Mouse (Mus musculus) stomach, embryonic 15.5 days (tissue): Measurements from ENCODE around the gene Meig1. TPM values are rescaled to one million over a fixed set of nuclear protein-coding genes. Genes with fewer than 3 reads are reported as not detected.

Experiments used
- ATAC-seq: fragments of 200-750 bp; cut with Nextera tagmentation; 2 replicates; pipeline ENCODE4 v1.8.0; 2017; ENCODE audit warnings: low read depth, moderate number of reproducible peaks, moderate TSS enrichment; ENCODE audit not compliant: insufficient read depth, low FRiP score
- H3K27ac ChIP-seq: fragments of 300-500 bp; sonication (generic); 2 replicates; pipeline ENCODE4 v1.5.1; 2015; ENCODE audit warnings: mild to moderate bottlenecking, inconsistent platforms
- H3K27me3 ChIP-seq: fragments of 300-500 bp; sonication (generic); replicated peaks from 2 replicates; pipeline ENCODE4 v1.6.1; 2015; ENCODE audit warnings: inconsistent platforms
- H3K36me3 ChIP-seq: fragments of 300-500 bp; sonication (generic); 2 replicates; pipeline ENCODE4 v1.6.1; 2015; ENCODE audit warnings: inconsistent platforms
- H3K4me1 ChIP-seq: fragments of 300-500 bp; sonication (generic); 2 replicates; pipeline ENCODE4 v1.6.1; 2015; ENCODE audit warnings: inconsistent platforms
- H3K4me2 ChIP-seq: fragments of 300-500 bp; sonication (generic); 2 replicates; pipeline ENCODE4 v1.6.1; 2015; ENCODE audit warnings: mild to moderate bottlenecking, inconsistent platforms
- H3K4me3 ChIP-seq: fragments of 300-500 bp; sonication (generic); replicated peaks from 2 replicates; pipeline ENCODE4 v1.5.1; 2015; ENCODE audit warnings: inconsistent platforms
- H3K9ac ChIP-seq: fragments of 300-500 bp; sonication (generic); 2 replicates; pipeline ENCODE4 v1.6.1; 2015; ENCODE audit warnings: inconsistent platforms
- H3K9me3 ChIP-seq: fragments of 300-500 bp; sonication (generic); 2 replicates; pipeline ENCODE4 v1.6.1; 2016; ENCODE audit warnings: inconsistent platforms
- WGBS: fragments of 180-500 bp; shearing (Covaris S2); methylation state at CpG from one replicate; pipeline ENCODE4 v1.1.7; 2015; 5-methylcytosine and 5-hydroxymethylcytosine counted together
- polyA plus RNA-seq: library from polyadenylated mRNA; unstranded; fragments of >200 nt; fragmentation: Nextera tagmentation; extraction: Ambion mirVana; gene quantifications from 2 replicates; pipeline ENCODE4 v1.2.1, GENCODE M21; 2015

Gene Meig1
- 0.39 and 0.62 TPM in 2 replicates for polyA plus RNA-seq

DNA sequence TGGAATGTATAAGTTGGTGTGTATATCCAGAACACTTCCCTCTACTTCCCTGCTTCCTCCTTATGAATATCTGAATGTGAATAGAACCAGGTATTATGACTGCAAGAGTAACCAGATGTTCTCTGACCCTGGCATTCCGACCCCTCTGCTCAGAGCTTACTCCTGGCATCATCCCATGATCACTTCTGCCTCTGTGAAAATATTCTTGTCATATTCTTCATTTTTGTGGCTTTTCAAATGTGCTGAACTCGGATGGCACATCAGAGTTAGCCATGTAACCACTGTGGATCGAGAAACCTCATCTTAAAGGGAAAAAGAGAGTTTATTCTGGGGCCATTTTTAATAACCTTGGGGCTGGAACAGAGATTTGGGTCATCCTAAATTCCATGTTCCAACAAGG, at the start of gene Meig1:
Gene Meig1, minus strand, starts transcription at position 101 of the 400 bp plus-strand sequence.
- Histone ChIP-seq H3K4me3 (no peak within 1 kb of the TSS), H3K36me3 (no peaks in the 10 kb centered on the region; the same call in 1 of the 2 replicates), H3K27me3 (no peaks in the 10 kb centered on the region), H3K9ac (no peak within 1 kb of the TSS), H3K9me3 (no peaks in the 10 kb centered on the region), H3K27ac (no peak within 1 kb of the TSS), H3K4me1 (0 out of 2 replicates have a peak, but pooled peaks cover 10% of the 10 kb centered on the region), H3K4me2 (peak within 1 kb of the TSS; percentile 94; the same call in 1 of the 2 replicates)
- WGBS: 73% methylated on average over 3 of the region's 3 CpGs
- no peak for ATAC-seq

DNA sequence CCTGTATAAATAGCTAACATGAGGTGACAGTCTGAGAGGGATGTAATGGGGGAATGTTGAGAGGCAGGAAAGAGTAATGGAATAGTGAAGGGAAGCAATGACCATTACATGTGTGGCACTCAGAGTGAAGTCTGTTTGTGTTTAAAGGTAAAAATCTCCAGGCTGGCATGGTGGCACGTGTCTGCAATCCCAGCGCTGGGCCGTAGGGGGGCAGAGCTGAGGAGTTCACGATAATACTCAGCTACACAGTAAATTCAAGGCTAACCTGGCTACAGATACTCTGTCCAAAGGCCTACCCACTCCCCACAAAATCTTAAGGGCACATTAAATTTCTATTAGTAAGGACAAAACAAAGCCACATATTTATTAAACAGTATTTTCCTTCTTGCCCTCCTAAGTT, 34.1 kb upstream of the Meig1 start:
- no peak overlapping the region for H3K4me2 ChIP-seq
- no peaks in the 10 kb centered on the region for H3K9me3 ChIP-seq
- 76% methylated on average over 4 of the region's 4 CpGs for WGBS
- H3K9ac ChIP-seq: no peak overlapping the region
- H3K36me3 ChIP-seq: 0 out of 2 replicates have a peak, but pooled peaks cover 11% of the 10 kb centered on the region
- H3K27me3 ChIP-seq: no peaks in the 10 kb centered on the region
- ATAC-seq: no peak
- H3K4me1 ChIP-seq: no peaks in the 10 kb centered on the region
- H3K4me3 ChIP-seq: no peak overlapping the region
- no peak overlapping the region for H3K27ac ChIP-seq

DNA sequence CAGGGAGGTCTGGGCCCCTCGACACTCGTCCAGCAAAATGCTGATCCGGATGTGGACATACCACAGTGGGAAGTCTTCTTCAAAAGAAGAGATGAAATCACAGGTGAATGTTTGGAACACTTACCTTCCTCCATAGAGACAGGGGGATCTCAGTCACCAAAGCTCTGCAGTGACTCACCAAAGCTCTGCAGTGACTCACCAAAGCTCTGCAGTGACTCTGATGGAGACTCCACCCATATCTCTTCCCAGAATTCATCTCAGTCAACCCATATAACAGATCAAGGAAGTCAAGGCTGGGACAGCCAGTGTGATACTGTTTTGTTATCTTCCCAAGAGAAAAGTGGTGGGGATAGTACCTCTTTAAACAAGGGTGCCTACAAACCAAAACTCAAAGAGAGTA, 30.6 kb upstream of the Meig1 start:
- Histone ChIP-seq H3K4me3 (no peak overlapping the region), H3K9me3 (no peaks in the 10 kb centered on the region), H3K27me3 (no peaks in the 10 kb centered on the region), H3K36me3 (0 out of 2 replicates have a peak, but pooled peaks cover 11% of the 10 kb centered on the region), H3K9ac (no peak overlapping the region), H3K4me2 (no peak overlapping the region), H3K27ac (no peak overlapping the region), H3K4me1 (no peaks in the 10 kb centered on the region)
- 93% methylated on average over 3 of the region's 3 CpGs for WGBS
- ATAC-seq: no peak

DNA sequence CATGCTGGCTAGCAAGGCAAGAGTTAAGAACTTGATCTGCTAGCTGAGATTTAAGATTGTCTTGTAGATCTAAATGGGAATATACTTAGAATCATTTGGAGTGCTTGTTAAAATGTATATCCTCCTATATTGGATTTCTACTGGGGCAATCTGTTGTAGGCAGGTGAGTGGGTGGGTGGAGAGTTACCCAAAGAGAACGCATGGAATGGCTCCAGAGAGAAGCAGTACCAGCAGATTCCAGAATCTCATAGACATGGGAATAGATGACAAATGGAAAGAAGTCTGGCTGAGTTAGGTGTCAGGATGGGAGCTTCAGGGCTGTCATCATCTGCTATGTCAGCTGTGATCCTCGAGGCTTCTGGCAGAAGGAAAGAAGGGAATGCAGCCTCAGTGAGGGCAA, 27.0 kb upstream of the Meig1 start:
- Histone ChIP-seq H3K36me3 (0 out of 2 replicates have a peak, but pooled peaks cover 5% of the 10 kb centered on the region), H3K9ac (no peak overlapping the region), H3K4me2 (no peak overlapping the region), H3K4me1 (no peaks in the 10 kb centered on the region), H3K27ac (no peak overlapping the region), H3K9me3 (no peaks in the 10 kb centered on the region), H3K27me3 (no peaks in the 10 kb centered on the region), H3K4me3 (no peak overlapping the region)
- no peak for ATAC-seq
- WGBS: 68% methylated on average over 2 of the region's 2 CpGs

DNA sequence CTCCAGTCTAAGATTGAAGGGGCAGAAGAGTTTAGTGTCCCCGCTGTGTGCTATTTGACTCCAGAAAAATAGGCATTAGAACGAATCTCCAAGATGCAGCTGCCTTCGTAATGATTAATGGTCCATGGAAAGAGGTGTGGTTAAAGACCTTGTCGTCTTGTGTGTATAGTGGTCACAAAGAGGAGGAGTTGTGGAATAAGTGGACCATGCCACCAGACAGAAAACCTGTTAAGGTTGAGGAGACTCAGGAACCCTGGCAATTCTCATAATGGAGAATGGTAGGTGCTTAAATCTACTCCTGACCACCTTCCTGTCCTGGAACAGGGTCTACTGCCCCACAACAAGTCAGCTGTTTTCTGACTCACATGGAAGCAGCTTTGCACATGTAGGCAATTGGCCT, 23.5 kb upstream of the Meig1 start:
- ATAC-seq: no peak

DNA sequence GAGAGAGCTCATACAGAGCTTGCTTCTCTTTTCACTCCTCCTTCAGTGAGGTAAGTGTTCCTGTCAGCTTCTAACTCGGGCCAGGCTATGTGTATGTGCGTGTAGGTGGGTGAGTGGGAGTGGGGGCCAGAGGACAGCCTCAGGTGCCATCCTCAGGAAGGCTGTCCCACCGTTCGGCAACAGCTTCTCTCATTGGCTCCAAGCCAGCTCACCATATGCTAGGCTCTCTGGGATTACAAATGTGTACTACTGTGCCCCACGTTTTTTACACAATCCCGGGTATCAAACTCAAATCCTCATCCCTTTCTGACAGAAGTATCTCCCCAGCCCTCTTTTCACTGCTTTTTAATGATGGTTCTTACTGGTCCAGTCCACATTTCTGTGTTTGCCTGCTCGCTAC, 21.8 kb upstream of the Meig1 start:
- ATAC-seq: no peak
- Histone ChIP-seq H3K27me3 (no peaks in the 10 kb centered on the region), H3K4me1 (no peaks in the 10 kb centered on the region), H3K9ac (no peak overlapping the region), H3K4me3 (no peak overlapping the region), H3K27ac (no peak overlapping the region), H3K36me3 (peaks cover 5% of the 10 kb centered on the region; the same call in 1 of the 2 replicates), H3K4me2 (no peak overlapping the region), H3K9me3 (no peaks in the 10 kb centered on the region)
- WGBS: 60% methylated on average over 7 of the region's 7 CpGs

More for the DNA sequence above, 23.5 kb upstream of the Meig1 start:
- Histone ChIP-seq H3K4me2 (no peak overlapping the region), H3K27ac (no peak overlapping the region), H3K36me3 (peaks cover 5% of the 10 kb centered on the region; the same call in 1 of the 2 replicates), H3K4me3 (no peak overlapping the region), H3K9me3 (no peaks in the 10 kb centered on the region), H3K27me3 (no peaks in the 10 kb centered on the region), H3K4me1 (no peaks in the 10 kb centered on the region), H3K9ac (no peak overlapping the region)
- 78% methylated on average over 4 of the region's 4 CpGs for WGBS

DNA sequence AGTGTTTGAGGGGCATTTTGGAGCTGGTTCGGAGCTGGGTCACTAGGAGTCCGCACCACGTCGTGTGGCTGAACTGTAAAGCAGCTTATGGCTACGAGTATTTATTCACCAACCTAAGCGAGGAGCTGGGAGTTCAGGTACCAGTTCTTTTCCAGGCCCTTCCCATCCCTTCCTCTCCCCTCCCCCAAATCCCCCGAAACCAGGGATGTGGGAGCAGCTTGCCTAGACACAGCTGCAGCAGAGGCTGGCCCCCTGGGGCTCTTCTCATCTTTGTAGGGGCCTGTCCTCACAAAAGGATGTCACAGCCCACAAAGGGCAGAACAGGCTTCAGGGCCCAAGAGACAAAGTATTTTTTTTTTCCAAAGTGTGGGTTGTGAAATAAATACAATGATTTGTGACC, 15.5 kb upstream of the Meig1 start:
- 64% methylated on average over 7 of the region's 7 CpGs for WGBS
- H3K4me2 ChIP-seq: no peak overlapping the region
- H3K36me3 ChIP-seq: peaks cover 5% of the 10 kb centered on the region; the same call in 1 of the 2 replicates
- H3K4me3 ChIP-seq: no peak overlapping the region
- H3K27me3 ChIP-seq: no peaks in the 10 kb centered on the region
- no peaks in the 10 kb centered on the region for H3K4me1 ChIP-seq
- ATAC-seq: no peak
- no peak overlapping the region for H3K9ac ChIP-seq
- no peak overlapping the region for H3K27ac ChIP-seq
- no peaks in the 10 kb centered on the region for H3K9me3 ChIP-seq

DNA sequence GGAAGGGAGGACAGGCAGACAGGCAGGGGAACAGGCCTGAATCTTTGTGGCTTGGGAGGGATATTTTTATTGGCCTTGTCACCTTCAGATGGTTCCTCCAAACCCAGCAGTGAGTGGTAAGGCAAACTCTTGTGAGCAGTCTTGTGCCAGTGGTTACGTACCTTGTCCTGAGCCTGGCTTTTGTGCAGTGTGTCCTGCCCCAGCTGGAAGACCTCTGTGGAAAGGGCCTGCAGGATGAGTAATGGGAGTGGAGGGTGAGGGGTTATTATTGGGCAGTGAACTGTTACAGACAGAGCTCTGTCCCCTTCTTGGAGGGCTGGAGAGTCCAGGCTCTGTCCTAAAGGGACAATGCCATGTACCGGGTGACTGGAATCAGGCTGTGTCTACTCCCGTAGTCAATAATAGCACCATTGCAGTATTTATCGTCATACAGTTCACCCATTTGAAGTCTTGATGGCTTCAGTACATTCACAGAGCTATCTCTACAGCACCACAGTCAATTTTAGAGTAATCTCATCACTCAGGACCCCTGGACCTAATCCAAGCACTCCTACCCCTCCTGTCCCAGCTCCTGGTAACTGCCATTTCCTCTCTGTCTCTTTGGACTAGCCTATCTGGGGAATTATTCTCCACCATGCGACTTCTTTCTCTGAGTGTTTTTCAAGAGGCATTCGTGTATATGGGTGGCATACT, 13.1 kb upstream of the Meig1 start:
- Histone ChIP-seq H3K4me1 (no peaks in the 10 kb centered on the region), H3K9me3 (no peaks in the 10 kb centered on the region), H3K4me2 (no peak overlapping the region), H3K36me3 (no peaks in the 10 kb centered on the region), H3K9ac (no peak overlapping the region), H3K4me3 (no peak overlapping the region), H3K27ac (no peak overlapping the region), H3K27me3 (no peaks in the 10 kb centered on the region)
- no peak for ATAC-seq
- 86% methylated on average over 6 of the region's 6 CpGs for WGBS

DNA sequence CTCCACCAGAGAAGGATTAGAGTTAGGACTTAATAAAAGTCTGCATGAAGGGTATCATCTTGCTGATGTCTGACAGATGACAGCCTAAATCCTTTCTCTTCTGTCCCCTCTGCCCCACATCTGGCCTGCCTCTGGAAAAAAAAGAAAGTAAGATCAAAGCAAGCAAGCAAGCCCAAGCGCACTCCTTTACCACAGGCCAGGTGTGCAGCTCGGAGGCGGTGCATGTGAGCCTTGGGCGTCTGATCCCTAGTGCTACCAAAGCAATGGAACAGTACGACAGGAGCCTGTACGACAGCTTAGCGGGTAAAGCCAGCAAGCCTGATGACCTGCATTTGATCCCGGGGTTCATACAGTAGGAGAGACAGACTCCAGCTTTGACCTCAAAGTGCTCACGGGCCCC, 8.5 kb upstream of the Meig1 start:
- H3K4me3 ChIP-seq: no peak overlapping the region
- H3K27me3 ChIP-seq: no peaks in the 10 kb centered on the region
- no peak for ATAC-seq
- 73% methylated on average over 9 of the region's 9 CpGs for WGBS
- H3K4me2 ChIP-seq: no peak overlapping the region
- H3K9me3 ChIP-seq: no peaks in the 10 kb centered on the region
- H3K4me1 ChIP-seq: no peaks in the 10 kb centered on the region
- no peak overlapping the region for H3K27ac ChIP-seq
- no peaks in the 10 kb centered on the region; the same call in 1 of the 2 replicates for H3K36me3 ChIP-seq
- H3K9ac ChIP-seq: no peak overlapping the region

DNA sequence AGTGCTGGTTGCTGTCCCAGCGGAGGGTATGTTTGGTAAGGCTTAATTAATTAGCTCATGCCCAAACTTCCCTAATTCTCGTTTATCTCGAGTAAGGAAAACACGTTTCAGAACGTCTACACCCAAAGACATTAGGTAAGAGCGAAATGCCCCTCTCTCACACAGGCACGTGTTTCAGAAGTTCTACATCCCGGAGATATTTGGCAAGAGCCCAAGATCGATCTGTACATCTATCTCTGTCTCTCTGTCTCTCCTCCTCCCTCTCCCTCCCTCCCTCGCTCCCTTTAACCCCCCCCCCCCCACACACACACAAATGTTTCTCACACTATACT, 2.1 kb upstream of the Meig1 start:
- Histone ChIP-seq H3K9me3 (no peaks in the 10 kb centered on the region), H3K36me3 (no peaks in the 10 kb centered on the region; the same call in 1 of the 2 replicates), H3K9ac (peak overlapping the region; percentile 37), H3K27ac (no peak overlapping the region), H3K4me2 (peak overlapping the region; percentile 94), H3K27me3 (no peaks in the 10 kb centered on the region), H3K4me3 (peak overlapping the region; percentile 73), H3K4me1 (0 out of 2 replicates have a peak, but pooled peaks cover 6% of the 10 kb centered on the region)
- no peak for ATAC-seq
- WGBS: 3% methylated on average over 10 of the region's 10 CpGs

DNA sequence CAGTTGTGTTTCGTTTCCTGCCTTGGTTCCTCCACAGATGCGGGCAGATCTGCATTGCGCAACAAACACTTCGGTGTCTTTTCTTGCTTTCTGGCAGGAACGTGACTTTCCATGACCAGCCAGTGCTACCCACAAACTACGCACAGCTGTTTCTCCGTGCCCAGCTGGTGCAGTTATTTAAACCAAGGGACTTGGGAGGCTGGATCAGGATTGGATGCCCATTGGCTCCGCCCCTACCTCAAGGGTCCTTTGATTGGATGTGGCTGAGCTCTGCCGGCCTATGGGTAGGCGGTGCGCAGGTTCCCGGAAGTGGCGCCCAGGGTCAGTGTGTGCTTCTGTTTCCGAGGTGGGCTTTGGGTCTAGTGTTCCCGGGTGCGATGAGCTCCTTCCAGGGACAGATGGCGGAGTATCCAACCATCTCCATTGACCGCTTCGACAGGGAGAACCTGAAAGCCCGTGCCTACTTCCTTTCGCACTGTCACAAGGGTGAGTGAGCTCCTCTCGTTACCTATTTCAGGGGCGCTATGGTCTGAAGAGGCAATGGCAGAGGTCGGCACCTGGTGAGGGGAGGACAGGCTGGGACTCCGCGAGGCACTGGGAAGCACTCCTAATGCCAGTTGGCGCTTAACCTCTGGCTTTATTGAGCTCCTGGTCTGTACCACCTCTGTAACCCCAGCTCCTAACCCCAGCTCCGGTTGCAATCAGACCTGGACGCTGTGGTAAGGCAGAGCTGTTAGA, 1.6 kb upstream of the Meig1 start, which contains the start of gene Dclre1c:
Gene Dclre1c, plus strand, starts transcription at position 291 of the 738 bp plus-strand sequence.
- WGBS: 1% methylated on average over 29 of the region's 29 CpGs
- no peaks in the 10 kb centered on the region; the same call in 1 of the 2 replicates for H3K36me3 ChIP-seq
- H3K9ac ChIP-seq: peak within 1 kb of the TSS; percentile 37
- no peaks in the 10 kb centered on the region for H3K9me3 ChIP-seq
- peak within 1 kb of the TSS; percentile 73 for H3K4me3 ChIP-seq
- peak within 1 kb of the TSS; percentile 94 for H3K4me2 ChIP-seq
- ATAC-seq: peak; percentile 97
- H3K27me3 ChIP-seq: no peaks in the 10 kb centered on the region
- H3K27ac ChIP-seq: no peak within 1 kb of the TSS
- H3K4me1 ChIP-seq: 0 out of 2 replicates have a peak, but pooled peaks cover 6% of the 10 kb centered on the region

DNA sequence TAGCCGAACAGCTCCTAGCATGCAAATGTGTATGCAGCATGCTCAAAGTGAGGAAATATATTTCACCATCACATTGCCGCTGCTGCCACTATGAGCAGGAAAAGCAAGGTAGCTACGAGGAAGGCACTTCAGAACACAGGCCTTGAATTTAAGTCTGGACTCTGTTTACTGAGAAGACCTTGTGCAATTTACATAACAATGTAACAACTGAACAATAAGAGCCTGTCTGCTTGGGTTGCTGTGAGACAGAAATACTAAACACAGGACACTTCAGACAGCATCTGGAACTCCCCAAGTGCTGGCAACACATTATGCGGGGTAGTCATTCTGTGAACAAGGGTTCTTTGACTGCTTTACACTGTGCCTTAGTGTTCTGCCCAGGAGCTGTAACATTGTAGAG, 2.3 kb downstream of the Meig1 start:
- H3K9ac ChIP-seq: no peak overlapping the region
- no peak overlapping the region for H3K27ac ChIP-seq
- H3K4me2 ChIP-seq: no peak overlapping the region
- H3K4me1 ChIP-seq: 0 out of 2 replicates have a peak, but pooled peaks cover 10% of the 10 kb centered on the region
- H3K9me3 ChIP-seq: no peaks in the 10 kb centered on the region
- 66% methylated on average over 4 of the region's 4 CpGs for WGBS
- H3K4me3 ChIP-seq: no peak overlapping the region
- ATAC-seq: no peak
- no peaks in the 10 kb centered on the region for H3K36me3 ChIP-seq
- H3K27me3 ChIP-seq: no peaks in the 10 kb centered on the region
